Mouse (Mus musculus): ENCODE measurements around the gene Gng13. TPM values are rescaled to one million over a fixed set of nuclear protein-coding genes. Genes with fewer than 3 reads are reported as not detected.
A peak's percentile ranks its signal among the peaks of the same experiment; 100 is the strongest.
"Not testable (repeated sequence)": the region's sequence is repeated elsewhere in the genome, so short reads cannot be mapped to it uniquely, and the experiment has no call there.

Gene Gng13
- total RNA-seq, 4 experiments from 2014 or later = not detected

GRCm38 (mm10) chr17:25732082-25732481, 15.1 kb downstream of the Gng13 start:
- DNase-seq (ENCODE audit: low spot score in 2 of 2) = peak; percentile 68 to 72

DNA sequence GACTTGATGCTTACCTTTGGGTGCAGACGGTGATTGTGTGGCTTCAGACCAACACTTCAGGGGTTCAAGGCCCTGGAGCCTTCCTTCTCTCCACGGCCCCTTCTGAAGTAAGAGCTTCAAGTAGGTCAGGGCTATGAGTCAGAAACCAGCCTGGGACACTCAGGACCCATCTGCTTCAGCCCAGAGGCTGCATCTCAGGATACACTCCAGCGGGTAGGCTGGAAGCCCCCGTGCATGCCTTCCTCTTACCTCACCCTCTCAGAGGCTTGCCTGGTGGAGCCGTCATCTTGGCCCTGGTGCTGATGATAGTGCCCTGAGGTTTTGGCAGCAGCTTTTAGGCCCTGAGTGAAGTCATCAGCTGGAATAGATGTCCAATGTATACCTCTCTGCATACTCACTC, 18.3 kb downstream of the Gng13 start:
- DNase-seq (ENCODE audit: low spot score in 2 of 2) = no peak

- DNase-seq (ENCODE audit: low spot score in 2 of 2) = no peak
Observed at GRCm38 (mm10) chr17:25735745-25736144, 18.8 kb downstream of the Gng13 start, which contains the start of gene Mslnl. Gene Mslnl (plus strand): TSS chr17:25736042.

- no peak for DNase-seq (ENCODE audit: low spot score in 2 of 2)
Observed at GRCm38 (mm10) chr17:25738861-25739260, 21.9 kb downstream of the Gng13 start.

DNA sequence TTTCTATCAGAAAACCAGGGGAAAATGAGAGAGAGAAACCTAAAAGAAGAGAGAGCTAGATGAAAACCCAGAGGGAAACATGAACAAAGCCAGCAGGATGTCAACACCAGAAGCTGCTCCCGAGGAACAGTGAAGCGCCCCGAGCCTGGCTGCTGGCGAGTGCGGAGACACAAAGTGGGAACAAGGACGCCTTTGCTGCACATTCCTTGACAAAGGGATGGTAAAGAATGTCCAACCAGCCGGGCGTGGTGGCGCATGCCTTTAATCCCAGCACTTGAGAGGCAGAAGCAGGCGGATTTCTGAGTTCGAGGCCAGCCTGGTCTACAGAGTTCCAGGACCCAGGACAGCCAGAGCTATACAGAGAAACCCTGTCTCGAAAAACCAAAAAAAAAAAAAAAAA, 24.5 kb downstream of the Gng13 start:
- DNase-seq (ENCODE audit: low spot score in 2 of 2) = not testable (repeated sequence)

GRCm38 (mm10) chr17:25743831-25744230, 26.9 kb downstream of the Gng13 start:
- no peak for DNase-seq (ENCODE audit: low spot score in 2 of 2)

- no peak for DNase-seq (ENCODE audit: low spot score in 2 of 2)
Observed at GRCm38 (mm10) chr17:25744311-25744710, 27.3 kb downstream of the Gng13 start.

DNA sequence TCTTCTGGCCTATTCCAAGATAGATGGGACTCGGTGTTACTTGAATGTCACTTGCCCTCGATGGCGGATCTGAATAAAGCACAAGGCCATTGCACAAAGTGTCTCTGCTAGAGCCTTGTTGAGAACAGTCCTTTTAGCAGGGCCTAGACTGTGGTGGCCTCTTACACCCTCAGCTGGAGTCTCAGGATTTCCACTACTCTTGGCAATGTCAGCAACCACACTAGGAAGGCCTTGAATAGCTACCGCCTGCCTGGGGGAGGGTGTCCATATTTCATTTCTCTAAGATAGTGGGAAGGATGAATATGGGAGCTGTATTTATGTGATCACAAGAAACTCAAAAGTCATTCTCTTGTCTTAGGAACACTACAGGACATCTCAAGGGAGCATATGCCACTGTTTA, 31.3 kb downstream of the Gng13 start:
- DNase-seq (ENCODE audit: low spot score in 2 of 2) = no peak

GRCm38 (mm10) chr17:25749314-25749713, 32.3 kb downstream of the Gng13 start:
- DNase-seq (ENCODE audit: low spot score in 2 of 2) = no peak

GRCm38 (mm10) chr17:25751446-25751845, 34.5 kb downstream of the Gng13 start:
- no peak for DNase-seq (ENCODE audit: low spot score in 2 of 2)

- DNase-seq (ENCODE audit: low spot score in 2 of 2) = no peak
Observed at GRCm38 (mm10) chr17:25754241-25754640, 37.3 kb downstream of the Gng13 start, which contains the start of gene Msln. Gene Msln (minus strand): TSS chr17:25754378.

DNA sequence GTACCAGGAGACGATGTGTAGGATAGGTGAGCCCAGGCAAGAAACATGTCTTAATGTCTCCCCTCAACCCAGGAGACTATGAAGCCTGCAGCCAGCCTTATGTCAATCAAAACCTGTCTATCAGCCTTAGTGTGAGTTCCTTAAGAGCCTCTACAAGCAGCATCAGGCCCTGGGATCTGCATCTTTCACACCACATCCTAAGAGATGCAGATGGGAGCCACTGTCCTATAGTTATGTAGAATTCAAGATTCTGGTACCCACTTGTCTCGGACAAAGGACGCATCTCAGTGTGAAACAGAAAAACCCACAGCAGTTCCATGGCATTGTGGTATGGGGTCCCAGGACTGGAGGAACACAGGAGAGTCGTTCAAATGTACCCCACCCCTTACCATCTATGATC, 38.1 kb downstream of the Gng13 start:
- DNase-seq (ENCODE audit: low spot score in 2 of 2) = no peak

GRCm38 (mm10) chr17:25755627-25756377, 38.8 kb downstream of the Gng13 start:
- DNase-seq (ENCODE audit: low spot score in 2 of 2) = no peak

- DNase-seq (ENCODE audit: low spot score in 2 of 2) = no peak
Observed at GRCm38 (mm10) chr17:25756378-25757242, 39.6 kb downstream of the Gng13 start.

GRCm38 (mm10) chr17:25757691-25758090, 40.7 kb downstream of the Gng13 start:
- no peak for DNase-seq (ENCODE audit: low spot score in 2 of 2)

GRCm38 (mm10) chr17:25760148-25760547, 43.2 kb downstream of the Gng13 start:
- no peak for DNase-seq (ENCODE audit: low spot score in 2 of 2)

GRCm38 (mm10) chr17:25761561-25761970, 44.6 kb downstream of the Gng13 start:
- no peak for DNase-seq (ENCODE audit: low spot score in 2 of 2)

DNA sequence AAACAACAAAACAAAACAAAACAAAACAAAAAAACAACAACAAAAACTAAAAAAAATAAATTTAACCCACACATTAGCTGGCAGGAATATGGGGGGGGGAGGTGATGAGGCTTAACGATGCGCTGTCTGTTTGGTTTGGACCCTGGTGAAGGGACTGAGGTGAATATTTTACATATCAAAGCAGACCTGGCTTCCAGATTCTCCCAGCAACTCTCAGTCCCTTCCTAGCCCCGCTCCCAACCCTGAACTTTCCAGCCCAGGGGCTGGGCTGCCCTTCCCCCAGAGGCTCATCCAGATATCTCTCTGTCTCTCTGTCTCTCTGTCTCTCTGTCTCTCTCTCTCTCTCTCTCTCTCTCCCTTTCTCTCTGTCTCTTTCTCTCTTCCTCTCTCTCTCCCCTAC, 45.6 kb downstream of the Gng13 start:
- no peak for DNase-seq (ENCODE audit: low spot score in 2 of 2)

GRCm38 (mm10) chr17:25765886-25766285, 48.9 kb downstream of the Gng13 start:
- no peak for DNase-seq (ENCODE audit: low spot score in 2 of 2)

Measured in gastrocnemius, adult 8-10 months (tissue).